Mouse (Mus musculus): Measurements from ENCODE around the gene Tnf. TPM values are rescaled to one million over a fixed set of nuclear protein-coding genes. Genes with fewer than 3 reads are reported as not detected.
A peak's percentile ranks its signal among the peaks of the same experiment; 100 is the strongest.

Tnf gene
- polyA plus RNA-seq, 1 experiment from 2014 or later = 0.33 TPM

- Histone ChIP-seq H3K9me3 (replicated peaks) (no peaks in the 10 kb centered on the region), H3K36me3 (peaks cover 31% of the 10 kb centered on the region), H3K4me2 (peak within 1 kb of the TSS; percentile 78), H3K9ac (peak within 1 kb of the TSS; percentile 99), H3K27me3 (replicated peaks) (no peaks in the 10 kb centered on the region), H3K27ac (peak within 1 kb of the TSS; percentile 95), H3K4me1 (peaks cover 39% of the 10 kb centered on the region), H3K4me3 (peak within 1 kb of the TSS; percentile 96)
- WGBS (ENCODE audit: insufficient replicate concordance) = under 1% methylated on average over 89 of the region's 89 CpGs
- ATAC-seq = peak; percentile 96
Observed at GRCm38 (mm10) chr17:35164568-35165450, 37.0 kb downstream of the Tnf start, which contains the start of gene Prrc2a. Gene Prrc2a, minus strand, starts transcription at chr17:35164897.

GRCm38 (mm10) chr17:35164218-35164567, 37.6 kb downstream of the Tnf start:
- peaks cover 37% of the 10 kb centered on the region for H3K36me3 ChIP-seq
- H3K27ac ChIP-seq = peak overlapping the region; percentile 95
- 1% methylated on average over 28 of the region's 28 CpGs for WGBS (ENCODE audit: insufficient replicate concordance)
- peak overlapping the region; percentile 96 for H3K4me3 ChIP-seq
- H3K27me3 ChIP-seq (replicated peaks) = no peaks in the 10 kb centered on the region
- no peak for ATAC-seq
- peak overlapping the region; percentile 78 for H3K4me2 ChIP-seq
- H3K9me3 ChIP-seq (replicated peaks) = no peaks in the 10 kb centered on the region
- peaks cover 39% of the 10 kb centered on the region for H3K4me1 ChIP-seq
- peak overlapping the region; percentile 99 for H3K9ac ChIP-seq

- Histone ChIP-seq H3K27me3 (replicated peaks) (no peaks in the 10 kb centered on the region), H3K36me3 (peaks cover 44% of the 10 kb centered on the region), H3K9me3 (replicated peaks) (no peaks in the 10 kb centered on the region), H3K4me2 (peak overlapping the region; percentile 78), H3K27ac (peak overlapping the region; percentile 95), H3K4me3 (peak overlapping the region; percentile 96), H3K4me1 (peaks cover 39% of the 10 kb centered on the region), H3K9ac (peak overlapping the region; percentile 99)
- 15% methylated on average over 8 of the region's 8 CpGs for WGBS (ENCODE audit: insufficient replicate concordance)
- ATAC-seq = no peak
Observed at GRCm38 (mm10) chr17:35163326-35164081, 38.3 kb downstream of the Tnf start.

- ATAC-seq = no peak
- no peak overlapping the region; the same call in 1 of the 2 replicates for H3K27ac ChIP-seq
- H3K9ac ChIP-seq = peak overlapping the region; percentile 99
- H3K36me3 ChIP-seq = peaks cover 52% of the 10 kb centered on the region
- H3K4me3 ChIP-seq = peak overlapping the region; percentile 96
- peak overlapping the region; percentile 78 for H3K4me2 ChIP-seq
- H3K27me3 ChIP-seq (replicated peaks) = no peaks in the 10 kb centered on the region
- H3K9me3 ChIP-seq (replicated peaks) = no peaks in the 10 kb centered on the region
- WGBS (ENCODE audit: insufficient replicate concordance) = 64% methylated on average over 12 of the region's 12 CpGs
- H3K4me1 ChIP-seq = peaks cover 39% of the 10 kb centered on the region
Observed at GRCm38 (mm10) chr17:35162730-35163129, 39.1 kb downstream of the Tnf start.

- no peak overlapping the region for H3K27ac ChIP-seq
- peak overlapping the region; percentile 78 for H3K4me2 ChIP-seq
- no peak for ATAC-seq
- H3K36me3 ChIP-seq = peaks cover 58% of the 10 kb centered on the region
- no peaks in the 10 kb centered on the region for H3K9me3 ChIP-seq (replicated peaks)
- H3K27me3 ChIP-seq (replicated peaks) = no peaks in the 10 kb centered on the region
- 0 out of 2 replicates have a peak overlapping the region, but pooled peaks have one; percentile 3 for H3K4me3 ChIP-seq
- peaks cover 39% of the 10 kb centered on the region for H3K4me1 ChIP-seq
- peak overlapping the region; percentile 99; the same call in 1 of the 2 replicates for H3K9ac ChIP-seq
- WGBS (ENCODE audit: insufficient replicate concordance) = 80% methylated on average over 14 of the region's 14 CpGs
Observed at GRCm38 (mm10) chr17:35162121-35162520, 39.7 kb downstream of the Tnf start.

- H3K9ac ChIP-seq = 0 out of 2 replicates have a peak overlapping the region, but pooled peaks have one; percentile 15
- H3K36me3 ChIP-seq = peaks cover 65% of the 10 kb centered on the region
- no peaks in the 10 kb centered on the region for H3K9me3 ChIP-seq (replicated peaks)
- WGBS (ENCODE audit: insufficient replicate concordance) = 86% methylated on average over 11 of the region's 11 CpGs
- no peak overlapping the region for H3K4me2 ChIP-seq
- peaks cover 39% of the 10 kb centered on the region for H3K4me1 ChIP-seq
- H3K27me3 ChIP-seq (replicated peaks) = no peaks in the 10 kb centered on the region
- no peak overlapping the region for H3K27ac ChIP-seq
- H3K4me3 ChIP-seq = no peak overlapping the region
- no peak for ATAC-seq
Observed at GRCm38 (mm10) chr17:35161421-35161820, 40.4 kb downstream of the Tnf start.

- 80% methylated on average over 7 of the region's 7 CpGs for WGBS (ENCODE audit: insufficient replicate concordance)
Observed at GRCm38 (mm10) chr17:35159638-35160037, 42.2 kb downstream of the Tnf start.

GRCm38 (mm10) chr17:35158850-35159593, 42.8 kb downstream of the Tnf start:
- Histone ChIP-seq H3K36me3 (peaks cover 89% of the 10 kb centered on the region), H3K27ac (no peak overlapping the region), H3K27me3 (replicated peaks) (no peaks in the 10 kb centered on the region), H3K4me1 (peaks cover 30% of the 10 kb centered on the region), H3K4me2 (no peak overlapping the region), H3K9ac (no peak overlapping the region), H3K4me3 (no peak overlapping the region), H3K9me3 (replicated peaks) (no peaks in the 10 kb centered on the region)
- no peak for ATAC-seq
- 84% methylated on average over 16 of the region's 16 CpGs for WGBS (ENCODE audit: insufficient replicate concordance)

More at GRCm38 (mm10) chr17:35159638-35160037, 42.2 kb downstream of the Tnf start:
- Histone ChIP-seq H3K4me1 (peaks cover 30% of the 10 kb centered on the region), H3K4me2 (no peak overlapping the region), H3K4me3 (no peak overlapping the region), H3K27ac (no peak overlapping the region), H3K36me3 (peaks cover 83% of the 10 kb centered on the region), H3K27me3 (replicated peaks) (no peaks in the 10 kb centered on the region), H3K9me3 (replicated peaks) (no peaks in the 10 kb centered on the region), H3K9ac (no peak overlapping the region)
- no peak for ATAC-seq

GRCm38 (mm10) chr17:35157661-35158175, 44.1 kb downstream of the Tnf start:
- Histone ChIP-seq H3K9me3 (replicated peaks) (no peaks in the 10 kb centered on the region), H3K4me3 (no peak overlapping the region), H3K4me2 (no peak overlapping the region), H3K27me3 (replicated peaks) (no peaks in the 10 kb centered on the region), H3K36me3 (peaks cover 100% of the 10 kb centered on the region), H3K9ac (no peak overlapping the region), H3K27ac (no peak overlapping the region), H3K4me1 (peaks cover 17% of the 10 kb centered on the region)
- 85% methylated on average over 8 of the region's 8 CpGs for WGBS (ENCODE audit: insufficient replicate concordance)
- ATAC-seq = no peak

- Histone ChIP-seq H3K9me3 (replicated peaks) (no peaks in the 10 kb centered on the region), H3K4me2 (no peak overlapping the region), H3K9ac (no peak overlapping the region), H3K27ac (no peak overlapping the region), H3K27me3 (replicated peaks) (no peaks in the 10 kb centered on the region), H3K4me3 (no peak overlapping the region), H3K4me1 (peaks cover 12% of the 10 kb centered on the region), H3K36me3 (peaks cover 100% of the 10 kb centered on the region)
- WGBS (ENCODE audit: insufficient replicate concordance) = 86% methylated on average over 8 of the region's 8 CpGs
- ATAC-seq = no peak
Observed at GRCm38 (mm10) chr17:35157254-35157653, 44.6 kb downstream of the Tnf start.

- Histone ChIP-seq H3K27me3 (replicated peaks) (no peaks in the 10 kb centered on the region), H3K4me3 (no peak overlapping the region), H3K4me1 (peaks cover 6% of the 10 kb centered on the region; the same call in 1 of the 2 replicates), H3K36me3 (peaks cover 100% of the 10 kb centered on the region), H3K9me3 (replicated peaks) (no peaks in the 10 kb centered on the region), H3K27ac (no peak overlapping the region), H3K9ac (no peak overlapping the region), H3K4me2 (no peak overlapping the region)
- WGBS (ENCODE audit: insufficient replicate concordance) = 86% methylated on average over 33 of the region's 33 CpGs
- ATAC-seq = no peak
Observed at GRCm38 (mm10) chr17:35156461-35157200, 45.2 kb downstream of the Tnf start.

Data from liver, embryonic 12.5 days (tissue).